Mouse (Mus musculus) embryonic fibroblast, embryonic 13.5 days (primary cell): ENCODE data around the gene Gm15517.

Experiments
- CTCF ChIP-seq: IDR thresholded peaks from 2 replicates; pipeline ENCODE4 v1.5.1; 2011; ENCODE audit warnings: mild to moderate bottlenecking, control low read depth, low read length, moderate library complexity, borderline replicate concordance; ENCODE audit not compliant: insufficient read depth
- POLR2A ChIP-seq: IDR thresholded peaks from 2 replicates; pipeline ENCODE4 v1.6.1; 2011; ENCODE audit warnings: low read depth, mild to moderate bottlenecking, control low read depth, low read length, moderate library complexity

- no peak for TF ChIP-seq CTCF
- no peak for TF ChIP-seq POLR2A
Measured at GRCm38 (mm10) chr7:44310878-44311712, 49.8 kb downstream of the Gm15517 start.
